Mouse (Mus musculus): Measurements from ENCODE around the gene Disc1. TPM values are rescaled to one million over a fixed set of nuclear protein-coding genes. Genes with fewer than 3 reads are reported as not detected.
A peak's percentile ranks its signal among the peaks of the same experiment; 100 is the strongest.

The Disc1 gene
- polyA plus RNA-seq, 1 experiment from 2014 or later = 0.30 TPM

DNA sequence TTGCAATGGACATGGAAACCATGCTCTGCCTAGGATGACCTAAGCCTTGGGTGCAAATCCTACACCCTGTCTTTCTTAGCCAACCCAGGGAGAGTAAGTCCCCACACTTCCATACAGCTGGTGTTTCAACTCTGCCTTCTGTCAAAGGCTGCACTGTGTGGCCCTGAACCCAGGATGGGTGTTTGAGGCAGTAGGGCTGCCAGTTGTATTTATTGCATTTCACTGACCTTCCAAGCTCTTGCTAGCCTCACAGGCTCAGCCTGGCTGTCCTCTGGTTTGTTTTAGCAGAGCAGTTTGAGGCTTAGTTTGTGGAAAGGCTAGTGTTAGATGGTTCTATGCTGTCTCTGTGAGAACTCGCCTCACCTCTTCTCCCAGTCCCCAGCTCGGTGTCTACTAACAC is 20.6 kb downstream of the Disc1 start:
- Histone ChIP-seq H3K4me3 (ENCODE audit: low read depth, low read length) (no peak overlapping the region), H3K4me2 (ENCODE audit: low read length) (no peak overlapping the region), H3K9ac (ENCODE audit: low read length) (no peak overlapping the region), H3K27me3 (replicated peaks; ENCODE audit: control insufficient read depth, insufficient read depth, low read length) (no peaks in the 10 kb centered on the region), H3K36me3 (ENCODE audit: control insufficient read depth, insufficient read depth, low read length) (no peaks in the 10 kb centered on the region), H3K9me3 (replicated peaks; ENCODE audit: control insufficient read depth, low read length) (no peaks in the 10 kb centered on the region), H3K27ac (ENCODE audit: low read depth, low read length) (no peak overlapping the region), H3K4me1 (ENCODE audit: control insufficient read depth, insufficient read depth, low read length) (peaks cover 6% of the 10 kb centered on the region; the same call in 1 of the 2 replicates)
- DNase-seq (ENCODE audit: low spot score) (no peak), ATAC-seq (no peak)
- 88% methylated on average over 2 of the region's 2 CpGs for WGBS

DNA sequence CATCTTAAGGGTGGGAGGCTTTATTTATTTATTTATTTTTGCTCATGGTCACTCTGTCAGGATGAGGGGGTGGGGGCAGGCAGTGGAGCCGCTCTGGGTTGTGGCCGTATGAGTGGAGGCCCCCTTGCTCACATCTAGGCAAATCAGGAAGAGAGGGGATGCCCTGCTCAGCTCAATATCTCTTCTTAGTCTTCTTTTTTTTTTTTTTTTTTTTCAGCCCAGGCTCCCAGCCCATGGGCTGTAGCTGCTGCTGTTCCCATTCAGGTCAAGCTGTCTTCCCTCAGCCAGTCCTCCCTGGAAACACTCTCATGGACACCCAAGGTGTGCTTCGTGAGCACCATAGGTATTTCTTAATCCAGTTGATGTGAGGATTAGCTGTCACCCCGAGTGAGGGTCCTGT is 21.4 kb downstream of the Disc1 start:
- Histone ChIP-seq H3K27ac (ENCODE audit: low read depth, low read length) (no peak overlapping the region), H3K4me2 (ENCODE audit: low read length) (no peak overlapping the region), H3K4me1 (ENCODE audit: control insufficient read depth, insufficient read depth, low read length) (peaks cover 7% of the 10 kb centered on the region), H3K9me3 (replicated peaks; ENCODE audit: control insufficient read depth, low read length) (no peaks in the 10 kb centered on the region), H3K4me3 (ENCODE audit: low read depth, low read length) (no peak overlapping the region), H3K36me3 (ENCODE audit: control insufficient read depth, insufficient read depth, low read length) (no peaks in the 10 kb centered on the region), H3K27me3 (replicated peaks; ENCODE audit: control insufficient read depth, insufficient read depth, low read length) (no peaks in the 10 kb centered on the region), H3K9ac (ENCODE audit: low read length) (no peak overlapping the region)
- ATAC-seq (no peak), DNase-seq (ENCODE audit: low spot score) (no peak)
- 82% methylated on average over 4 of the region's 4 CpGs for WGBS

DNA sequence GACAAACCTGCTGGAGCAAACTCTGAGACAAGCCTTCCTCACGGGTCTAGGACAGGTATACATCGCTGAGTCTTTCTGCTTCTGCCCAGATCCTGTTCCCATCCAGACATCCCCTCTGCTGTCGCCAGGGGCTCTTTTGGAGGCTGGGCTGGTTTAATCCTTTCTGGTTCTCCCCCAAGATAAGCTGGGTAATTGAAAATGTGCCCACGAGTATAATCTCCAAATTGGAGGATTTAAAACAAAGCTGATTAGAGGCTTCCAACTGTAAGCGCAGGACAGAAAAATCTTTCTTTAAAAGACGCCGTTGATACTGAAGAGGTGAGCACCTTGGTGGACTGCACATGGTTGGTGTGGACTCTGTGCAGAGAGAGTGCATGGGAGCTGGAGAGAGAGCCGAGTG is 23.3 kb downstream of the Disc1 start:
- H3K4me1 ChIP-seq (ENCODE audit: control insufficient read depth, insufficient read depth, low read length) = peaks cover 14% of the 10 kb centered on the region
- 60% methylated on average over 8 of the region's 8 CpGs for WGBS
- H3K9me3 ChIP-seq (replicated peaks; ENCODE audit: control insufficient read depth, low read length) = no peaks in the 10 kb centered on the region
- ATAC-seq (no peak), DNase-seq (ENCODE audit: low spot score) (no peak)
- H3K9ac ChIP-seq (ENCODE audit: low read length) = no peak overlapping the region
- no peak overlapping the region for H3K4me3 ChIP-seq (ENCODE audit: low read depth, low read length)
- no peak overlapping the region for H3K4me2 ChIP-seq (ENCODE audit: low read length)
- no peaks in the 10 kb centered on the region for H3K27me3 ChIP-seq (replicated peaks; ENCODE audit: control insufficient read depth, insufficient read depth, low read length)
- no peaks in the 10 kb centered on the region for H3K36me3 ChIP-seq (ENCODE audit: control insufficient read depth, insufficient read depth, low read length)
- no peak overlapping the region for H3K27ac ChIP-seq (ENCODE audit: low read depth, low read length)

DNA sequence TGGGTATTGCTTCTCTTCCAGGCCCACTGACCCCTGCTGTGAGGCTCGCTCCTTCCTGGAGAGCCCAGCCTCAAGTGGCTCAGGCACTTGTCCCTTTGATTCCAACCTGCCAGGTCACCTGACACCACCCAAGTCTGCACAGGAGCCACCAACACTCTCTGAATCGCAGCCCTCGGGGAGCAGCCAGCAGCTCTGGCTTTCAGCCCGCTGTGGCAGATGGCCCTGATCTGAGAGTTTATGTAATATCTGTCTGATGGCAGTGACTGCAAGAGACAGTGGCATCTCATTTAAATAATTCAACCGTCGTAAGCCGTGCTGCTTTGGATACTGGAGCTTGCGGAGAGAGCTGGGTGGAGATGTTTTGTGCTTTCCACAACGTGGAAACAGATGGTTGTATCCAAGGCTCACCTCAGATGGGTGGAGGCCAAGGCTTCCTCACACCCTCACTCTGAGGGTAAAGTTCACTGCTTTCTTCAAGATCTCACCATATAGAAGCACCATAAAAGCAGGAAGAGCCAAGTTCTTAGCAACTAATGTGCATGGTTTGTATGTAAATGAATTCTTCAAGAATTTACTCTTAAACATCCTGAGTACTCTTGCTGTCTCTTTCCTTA is 24.9 kb downstream of the Disc1 start:
- no peak overlapping the region for H3K4me3 ChIP-seq (ENCODE audit: low read depth, low read length)
- DNase-seq (ENCODE audit: low spot score) (peak; percentile 89), ATAC-seq (peak; percentile 73)
- H3K9me3 ChIP-seq (replicated peaks; ENCODE audit: control insufficient read depth, low read length) = no peaks in the 10 kb centered on the region
- H3K4me1 ChIP-seq (ENCODE audit: control insufficient read depth, insufficient read depth, low read length) = peaks cover 14% of the 10 kb centered on the region
- peak overlapping the region; percentile 67 for H3K27ac ChIP-seq (ENCODE audit: low read depth, low read length)
- no peak overlapping the region for H3K4me2 ChIP-seq (ENCODE audit: low read length)
- H3K27me3 ChIP-seq (replicated peaks; ENCODE audit: control insufficient read depth, insufficient read depth, low read length) = no peaks in the 10 kb centered on the region
- WGBS = 46% methylated on average over 9 of the region's 9 CpGs
- H3K9ac ChIP-seq (ENCODE audit: low read length) = no peak overlapping the region
- H3K36me3 ChIP-seq (ENCODE audit: control insufficient read depth, insufficient read depth, low read length) = no peaks in the 10 kb centered on the region

DNA sequence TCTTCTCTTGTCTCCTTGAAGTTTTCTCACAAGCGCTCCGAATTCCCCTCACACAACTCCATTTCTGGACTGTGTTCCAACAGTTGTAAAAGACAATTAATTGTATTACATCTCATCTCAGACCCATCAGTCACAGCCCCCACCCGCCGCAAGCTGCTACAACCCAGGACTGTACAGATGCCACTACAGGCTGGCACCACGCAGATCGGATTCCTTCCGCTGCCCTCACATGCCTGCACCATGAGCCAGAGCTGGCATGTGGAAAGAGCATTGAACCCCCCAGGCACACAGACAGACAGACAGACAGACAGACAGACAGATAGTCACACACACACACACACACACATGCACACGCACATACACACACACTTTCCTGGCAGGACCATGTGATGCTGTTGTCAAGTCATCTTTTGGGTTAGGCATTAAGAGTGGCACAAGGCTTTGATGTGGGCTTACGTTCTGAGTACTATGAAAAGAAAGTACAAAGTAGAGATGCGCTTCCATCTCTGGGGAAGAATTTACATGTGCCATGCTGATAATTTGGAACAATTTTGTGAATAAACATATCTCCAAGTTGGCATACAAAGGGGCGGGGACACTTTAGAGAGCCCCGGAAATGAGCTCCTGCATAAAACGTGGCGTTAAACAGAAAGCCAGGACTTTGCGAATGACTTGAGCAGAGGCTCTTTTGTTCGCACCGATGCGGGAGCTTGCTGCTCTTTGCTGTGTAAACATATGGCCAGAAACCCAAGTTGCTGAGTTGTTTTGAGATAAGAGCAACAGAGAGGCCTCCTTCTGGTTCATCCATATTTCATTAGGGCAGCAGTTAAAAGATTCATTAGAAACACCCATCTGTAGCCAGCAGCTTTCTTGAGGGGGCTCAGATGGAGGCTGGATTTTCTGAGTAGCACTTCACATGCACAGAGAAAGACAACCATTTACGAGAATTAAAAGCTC is 26.7 kb downstream of the Disc1 start:
- peak; percentile 87 for DNase-seq (ENCODE audit: low spot score)

DNA sequence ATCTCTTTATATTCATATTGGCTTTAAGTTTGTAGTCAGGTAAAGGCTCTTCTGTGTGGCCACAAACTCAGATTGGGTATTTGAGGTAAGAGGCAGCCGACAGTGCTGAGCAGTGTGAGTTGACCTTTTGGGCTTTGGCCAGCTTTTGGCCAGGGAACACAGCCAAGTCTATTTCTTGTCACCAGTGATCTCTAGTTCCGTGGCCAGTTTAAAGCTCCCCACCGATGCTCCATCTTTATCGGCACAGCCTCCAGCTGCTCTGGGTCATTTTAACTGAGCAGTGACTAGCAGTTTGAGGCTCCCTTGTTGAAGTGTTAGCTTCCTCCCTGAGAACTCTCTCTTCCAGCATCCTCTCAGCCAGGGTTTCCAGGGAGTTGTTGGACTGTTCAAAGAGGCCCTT is 29.8 kb downstream of the Disc1 start:
- no peaks in the 10 kb centered on the region for H3K36me3 ChIP-seq (ENCODE audit: control insufficient read depth, insufficient read depth, low read length)
- no peak overlapping the region for H3K9ac ChIP-seq (ENCODE audit: low read length)
- H3K27ac ChIP-seq (ENCODE audit: low read depth, low read length) = peak overlapping the region; percentile 27; the same call in 1 of the 2 replicates
- no peaks in the 10 kb centered on the region for H3K9me3 ChIP-seq (replicated peaks; ENCODE audit: control insufficient read depth, low read length)
- H3K4me1 ChIP-seq (ENCODE audit: control insufficient read depth, insufficient read depth, low read length) = peaks cover 8% of the 10 kb centered on the region
- H3K4me3 ChIP-seq (ENCODE audit: low read depth, low read length) = no peak overlapping the region
- DNase-seq (ENCODE audit: low spot score) = no peak
- no peak overlapping the region for H3K4me2 ChIP-seq (ENCODE audit: low read length)
- ATAC-seq = no peak
- no peaks in the 10 kb centered on the region for H3K27me3 ChIP-seq (replicated peaks; ENCODE audit: control insufficient read depth, insufficient read depth, low read length)
- 80% methylated on average over 4 of the region's 4 CpGs for WGBS

More for the DNA sequence above, 26.7 kb downstream of the Disc1 start:
- H3K4me3 ChIP-seq (ENCODE audit: low read depth, low read length) = no peak overlapping the region
- peak overlapping the region; percentile 80 for H3K27ac ChIP-seq (ENCODE audit: low read depth, low read length)
- no peaks in the 10 kb centered on the region for H3K27me3 ChIP-seq (replicated peaks; ENCODE audit: control insufficient read depth, insufficient read depth, low read length)
- H3K4me1 ChIP-seq (ENCODE audit: control insufficient read depth, insufficient read depth, low read length) = peaks cover 14% of the 10 kb centered on the region
- no peak overlapping the region for H3K4me2 ChIP-seq (ENCODE audit: low read length)
- 63% methylated on average over 19 of the region's 19 CpGs for WGBS
- H3K9me3 ChIP-seq (replicated peaks; ENCODE audit: control insufficient read depth, low read length) = no peaks in the 10 kb centered on the region
- no peaks in the 10 kb centered on the region for H3K36me3 ChIP-seq (ENCODE audit: control insufficient read depth, insufficient read depth, low read length)
- H3K9ac ChIP-seq (ENCODE audit: low read length) = no peak overlapping the region
- ATAC-seq = peak; percentile 77

DNA sequence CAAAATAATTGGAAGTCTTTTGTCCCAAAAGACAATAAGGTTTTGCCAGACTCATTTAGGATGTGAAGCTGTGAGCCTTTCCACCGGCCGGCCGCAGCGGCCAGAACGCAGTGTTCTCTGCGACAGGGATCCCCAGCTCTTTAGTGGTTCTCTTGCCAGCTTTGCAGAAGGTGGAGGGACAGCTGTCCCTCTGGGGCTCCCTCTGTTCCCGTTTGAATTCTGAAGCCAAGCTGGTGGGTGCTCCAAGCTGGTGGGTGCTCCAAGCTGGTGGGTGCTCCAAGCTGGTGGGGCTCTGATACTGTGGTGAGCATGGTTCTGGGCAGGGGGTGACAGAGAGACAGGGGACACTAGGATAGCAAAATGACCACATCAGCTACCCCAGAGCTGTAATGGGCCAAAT is 30.5 kb downstream of the Disc1 start:
- WGBS = 44% methylated on average over 7 of the region's 7 CpGs
- H3K9me3 ChIP-seq (replicated peaks; ENCODE audit: control insufficient read depth, low read length) = no peaks in the 10 kb centered on the region
- peaks cover 8% of the 10 kb centered on the region for H3K4me1 ChIP-seq (ENCODE audit: control insufficient read depth, insufficient read depth, low read length)
- no peak overlapping the region for H3K9ac ChIP-seq (ENCODE audit: low read length)
- H3K27ac ChIP-seq (ENCODE audit: low read depth, low read length) = no peak overlapping the region
- no peaks in the 10 kb centered on the region for H3K36me3 ChIP-seq (ENCODE audit: control insufficient read depth, insufficient read depth, low read length)
- ATAC-seq (no peak), DNase-seq (ENCODE audit: low spot score) (no peak)
- H3K27me3 ChIP-seq (replicated peaks; ENCODE audit: control insufficient read depth, insufficient read depth, low read length) = no peaks in the 10 kb centered on the region
- no peak overlapping the region for H3K4me3 ChIP-seq (ENCODE audit: low read depth, low read length)
- H3K4me2 ChIP-seq (ENCODE audit: low read length) = no peak overlapping the region

DNA sequence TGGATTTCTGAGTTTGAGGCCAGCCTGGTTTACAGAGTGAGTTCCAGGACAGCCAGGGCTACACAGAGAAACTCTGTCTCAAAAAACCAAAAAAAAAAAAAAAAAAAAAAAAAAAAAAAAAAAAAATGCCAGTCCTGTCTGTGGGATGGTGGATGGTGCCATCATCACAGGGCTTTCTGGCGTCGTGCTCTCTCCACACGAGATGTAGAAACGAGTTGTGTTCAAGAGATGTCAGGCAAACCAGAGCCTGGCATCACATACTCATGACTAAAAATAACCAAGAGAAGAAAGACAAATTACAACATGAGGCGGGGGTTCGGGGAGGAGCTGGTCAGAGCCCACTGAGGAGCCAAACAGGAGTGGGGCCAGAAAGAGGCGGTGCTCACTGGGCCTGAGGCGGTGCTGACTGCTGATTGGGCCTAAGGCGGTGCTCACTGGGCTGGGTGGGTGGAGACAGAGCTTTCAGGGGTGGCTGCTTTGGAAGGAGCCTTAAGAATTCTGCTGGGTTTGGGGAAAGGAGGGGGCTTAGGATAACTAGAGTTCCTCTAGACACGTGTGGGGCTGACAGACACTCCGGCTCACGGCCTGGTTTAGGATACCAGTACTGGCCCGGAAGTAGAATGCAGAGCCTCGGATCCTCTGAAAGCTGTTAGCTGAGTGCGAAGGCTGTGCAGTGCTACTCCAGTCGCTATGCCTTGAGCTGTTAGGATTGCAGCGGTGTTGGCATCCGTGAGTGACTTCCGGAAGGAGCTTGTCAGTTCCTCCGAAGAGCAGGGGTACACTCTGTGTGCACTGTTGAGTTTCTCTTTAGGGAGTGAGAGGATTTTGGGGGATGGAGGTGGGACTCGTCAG is 37.1 kb downstream of the Disc1 start:
- no peaks in the 10 kb centered on the region for H3K9me3 ChIP-seq (replicated peaks; ENCODE audit: control insufficient read depth, low read length)
- no peak overlapping the region for H3K4me2 ChIP-seq (ENCODE audit: low read length)
- no peak overlapping the region for H3K27ac ChIP-seq (ENCODE audit: low read depth, low read length)
- H3K36me3 ChIP-seq (ENCODE audit: control insufficient read depth, insufficient read depth, low read length) = no peaks in the 10 kb centered on the region
- H3K4me3 ChIP-seq (ENCODE audit: low read depth, low read length) = no peak overlapping the region
- H3K27me3 ChIP-seq (replicated peaks; ENCODE audit: control insufficient read depth, insufficient read depth, low read length) = no peaks in the 10 kb centered on the region
- ATAC-seq (peak; percentile 70; the same call in 1 of the 2 replicates), DNase-seq (ENCODE audit: low spot score) (no peak)
- no peaks in the 10 kb centered on the region for H3K4me1 ChIP-seq (ENCODE audit: control insufficient read depth, insufficient read depth, low read length)
- 67% methylated on average over 21 of the region's 21 CpGs for WGBS
- H3K9ac ChIP-seq (ENCODE audit: low read length) = no peak overlapping the region
